Mouse (Mus musculus): ENCODE results near the gene Gm4756.

DNA sequence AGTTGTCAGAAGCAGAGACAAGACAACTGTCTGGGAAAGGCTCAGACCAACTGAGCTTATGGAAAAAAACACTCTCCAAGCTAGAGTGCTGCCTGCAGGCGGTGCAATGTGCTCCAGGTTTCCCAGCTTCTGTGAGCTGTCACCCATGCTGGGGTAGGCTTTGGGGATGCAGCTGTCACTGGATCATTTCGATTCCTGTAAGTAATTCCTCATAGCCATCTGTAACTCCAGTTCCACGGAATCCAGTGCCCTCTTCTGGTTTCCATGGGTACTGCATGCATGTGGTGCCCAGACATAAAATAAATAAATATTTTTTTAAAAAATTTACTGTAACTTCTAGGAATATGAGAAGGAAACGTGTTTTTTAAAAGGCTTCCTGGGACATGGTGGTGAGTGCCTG is 5.2 kb upstream of the Gm4756 start:
- TF ChIP-seq CTCF (conservative IDR thresholded peaks at IDR 0.05; ENCODE audit: low read length) (peak; percentile 79), NANOG (IDR thresholded peaks at IDR 0.05; ENCODE audit: borderline replicate concordance, low read length) (no peak), POU5F1 (IDR thresholded peaks at IDR 0.05; ENCODE audit: borderline replicate concordance, low read length) (no peak)

All from E14TG2a.4 (cell line).